Mouse (Mus musculus) lung, postnatal 25 days (tissue): ENCODE data around the gene Mcemp1.

ENCODE experiments used
- DNase-seq: peaks from one replicate; pipeline ENCODE4 v3.0.0; 2022; ENCODE audit warnings: low spot score

Mcemp1 gene

GRCm38 (mm10) chr8:3665507-3665906 is at the start of gene Mcemp1:
TSS of gene Mcemp1 (plus strand) at chr8:3665754.
- no peak for DNase-seq

- DNase-seq: peak; percentile 99
These were observed 44.2 kb upstream of the Mcemp1 start, which contains the start of the genes Xab2 and Pet100 for GRCm38 (mm10) chr8:3621199-3621970. TSS of gene Xab2 (minus strand) at chr8:3621316. TSS of gene Pet100 (plus strand) at chr8:3621548.

GRCm38 (mm10) chr8:3622119-3622518 is 43.4 kb upstream of the Mcemp1 start:
- no peak for DNase-seq

- no peak for DNase-seq
These were observed 40.1 kb upstream of the Mcemp1 start, which contains the start of gene Pcp2 for GRCm38 (mm10) chr8:3625445-3625844. TSS of gene Pcp2 (minus strand) at chr8:3625545.

- DNase-seq: no peak
These were observed 38.6 kb upstream of the Mcemp1 start for GRCm38 (mm10) chr8:3626971-3627370.

GRCm38 (mm10) chr8:3628014-3628413 is 37.5 kb upstream of the Mcemp1 start:
- DNase-seq: peak; percentile 24

GRCm38 (mm10) chr8:3630647-3631477 is 34.7 kb upstream of the Mcemp1 start, which contains the start of gene Stxbp2:
TSS of gene Stxbp2 (plus strand) at chr8:3630955.
- DNase-seq: peak; percentile 85

GRCm38 (mm10) chr8:3631478-3631875 is 34.1 kb upstream of the Mcemp1 start:
- DNase-seq: peak; percentile 47

GRCm38 (mm10) chr8:3645804-3646203 is 19.8 kb upstream of the Mcemp1 start:
- peak; percentile 81 for DNase-seq

GRCm38 (mm10) chr8:3646824-3647531 is 18.6 kb upstream of the Mcemp1 start:
- DNase-seq: peak; percentile 33

GRCm38 (mm10) chr8:3647561-3647960 is 18.0 kb upstream of the Mcemp1 start:
- DNase-seq: no peak

GRCm38 (mm10) chr8:3648268-3648667 is 17.3 kb upstream of the Mcemp1 start:
- DNase-seq: peak; percentile 38

GRCm38 (mm10) chr8:3648990-3649389 is 16.6 kb upstream of the Mcemp1 start:
- DNase-seq: no peak

- DNase-seq: no peak
These were observed 12.7 kb upstream of the Mcemp1 start for GRCm38 (mm10) chr8:3652845-3653244.

- no peak for DNase-seq
These were observed 10.6 kb upstream of the Mcemp1 start for GRCm38 (mm10) chr8:3654726-3655508.

- no peak for DNase-seq
These were observed 10.0 kb upstream of the Mcemp1 start, which contains the start of gene Retn for GRCm38 (mm10) chr8:3655526-3655925. TSS of gene Retn (plus strand) at chr8:3655770.

- no peak for DNase-seq
These were observed 8.7 kb upstream of the Mcemp1 start for GRCm38 (mm10) chr8:3656725-3657381.

GRCm38 (mm10) chr8:3660889-3661288 is 4.7 kb upstream of the Mcemp1 start:
- peak; percentile 43 for DNase-seq

- DNase-seq: peak; percentile 42
These were observed 1.1 kb upstream of the Mcemp1 start for GRCm38 (mm10) chr8:3664405-3664804.

GRCm38 (mm10) chr8:3670388-3670787 is 4.8 kb downstream of the Mcemp1 start:
- DNase-seq: peak; percentile 48
